Mouse (Mus musculus) midbrain, postnatal 0 days (tissue): Measurements from ENCODE around the gene Gtpbp1. TPM values are rescaled to one million over a fixed set of nuclear protein-coding genes. Genes with fewer than 3 reads are reported as not detected.

Source experiments
- ATAC-seq: fragments of 200-750 bp; cut with Nextera tagmentation; 2 replicates; pipeline ENCODE4 v1.8.0; 2017; ENCODE audit warnings: moderate number of reproducible peaks, mild to moderate bottlenecking, moderate TSS enrichment, moderate library complexity; ENCODE audit not compliant: low FRiP score
- DNase-seq: peaks from one replicate; pipeline ENCODE4 v3.0.0-alpha.2; 2015; ENCODE audit warnings: low spot score
- H3K27ac ChIP-seq: fragments of 300-500 bp; sonication (generic); 2 replicates; pipeline ENCODE4 v1.5.1; 2014; ENCODE audit warnings: low read depth, mild to moderate bottlenecking, low read length, mixed read lengths
- H3K27me3 ChIP-seq: fragments of 300-500 bp; sonication (generic); 2 replicates; pipeline ENCODE4 v1.6.1; 2014; ENCODE audit warnings: low read length, control low read depth, mixed read lengths; ENCODE audit not compliant: insufficient read depth
- H3K36me3 ChIP-seq: fragments of 300-500 bp; sonication (generic); 2 replicates; pipeline ENCODE4 v1.6.1; 2014; ENCODE audit warnings: low read length, control low read depth, mixed read lengths; ENCODE audit not compliant: insufficient read depth
- H3K4me1 ChIP-seq: fragments of 300-500 bp; sonication (generic); 2 replicates; pipeline ENCODE4 v1.6.1; 2014; ENCODE audit warnings: mild to moderate bottlenecking, control low read depth, antibody characterized with exemption, low read length, mixed read lengths; ENCODE audit not compliant: insufficient read depth
- H3K4me2 ChIP-seq: fragments of 300-500 bp; sonication (generic); 2 replicates; pipeline ENCODE4 v1.6.1; 2014; ENCODE audit warnings: low read depth, mild to moderate bottlenecking, low read length, mixed read lengths; ENCODE audit not compliant: poor library complexity, severe bottlenecking
- H3K4me3 ChIP-seq: fragments of 300-500 bp; sonication (generic); 2 replicates; pipeline ENCODE4 v1.5.1; 2014; ENCODE audit warnings: low read depth, mild to moderate bottlenecking, low read length, moderate library complexity
- H3K9ac ChIP-seq: fragments of 300-500 bp; sonication (generic); replicated peaks from 2 replicates; pipeline ENCODE4 v1.6.1; 2014; ENCODE audit warnings: mild to moderate bottlenecking, low read length, moderate library complexity, mixed read lengths; ENCODE audit not compliant: poor library complexity, severe bottlenecking
- H3K9me3 ChIP-seq: fragments of 300-500 bp; sonication (generic); 2 replicates; pipeline ENCODE4 v1.6.1; 2016; ENCODE audit warnings: low read length, control low read depth
- CTCF ChIP-seq: IDR thresholded peaks from 2 replicates; pipeline ENCODE4 v1.5.1; 2016; ENCODE audit warnings: antibody characterized with exemption, mild to moderate bottlenecking
- WGBS: fragments of 180-500 bp; shearing (Covaris S2); extraction: QIAGEN DNeasy Blood & Tissue Kit; methylation state at CpG from one replicate; pipeline ENCODE4 v1.1.7; 2014; 5-methylcytosine and 5-hydroxymethylcytosine counted together
- polyA plus RNA-seq: library from polyadenylated mRNA; unstranded; fragments of >200 nt; fragmentation: Nextera tagmentation; extraction: Ambion mirVana; gene quantifications from 2 replicates; pipeline ENCODE4 v1.2.1, GENCODE M21; 2015
- total RNA-seq: library from RNA; depleted of rRNA; stranded (reverse); fragments of >200 nt; gene quantifications from 2 replicates; pipeline ENCODE4 v1.2.3, GENCODE M21; 2014

Gene Gtpbp1
- total and polyA plus RNA-seq, 2 experiments from 2014 or later, result 40.0 to 99.3 TPM

- 88% methylated on average over 7 of the region's 7 CpGs for WGBS
- Histone ChIP-seq H3K27me3 (no peaks in the 10 kb centered on the region), H3K36me3 (no peaks in the 10 kb centered on the region), H3K9me3 (no peaks in the 10 kb centered on the region), H3K27ac (no peak overlapping the region), H3K4me3 (no peak overlapping the region), H3K9ac (no peak overlapping the region), H3K4me2 (no peak overlapping the region), H3K4me1 (no peaks in the 10 kb centered on the region)
- no peak for TF ChIP-seq CTCF
- no peak for DNase-seq
- ATAC-seq, result no peak
Measured at GRCm38 (mm10) chr15:79749162-79749561, 58.5 kb downstream of the Gtpbp1 start.

- no peaks in the 10 kb centered on the region for H3K27me3 ChIP-seq
- WGBS, result 91% methylated on average over 8 of the region's 8 CpGs
- H3K4me2 ChIP-seq, result no peak overlapping the region
- no peak for DNase-seq
- H3K36me3 ChIP-seq, result no peaks in the 10 kb centered on the region
- no peak for TF ChIP-seq CTCF
- no peaks in the 10 kb centered on the region for H3K4me1 ChIP-seq
- H3K9me3 ChIP-seq, result no peaks in the 10 kb centered on the region
- H3K27ac ChIP-seq, result no peak overlapping the region
- ATAC-seq, result no peak
- no peak overlapping the region for H3K9ac ChIP-seq
- no peak overlapping the region for H3K4me3 ChIP-seq
Measured at GRCm38 (mm10) chr15:79750266-79750665, 59.6 kb downstream of the Gtpbp1 start.

- Histone ChIP-seq H3K27ac (no peak overlapping the region), H3K9ac (no peak overlapping the region), H3K4me3 (no peak overlapping the region), H3K4me2 (no peak overlapping the region), H3K27me3 (no peaks in the 10 kb centered on the region), H3K9me3 (no peaks in the 10 kb centered on the region), H3K36me3 (no peaks in the 10 kb centered on the region), H3K4me1 (no peaks in the 10 kb centered on the region)
- DNase-seq (no peak), ATAC-seq (no peak)
- 87% methylated on average over 17 of the region's 17 CpGs for WGBS
- TF ChIP-seq CTCF, result no peak
Measured at GRCm38 (mm10) chr15:79751772-79752171, 61.1 kb downstream of the Gtpbp1 start.

- no peak overlapping the region for H3K27ac ChIP-seq
- peak; percentile 9; the same call in 1 of the 2 replicates for ATAC-seq
- H3K9ac ChIP-seq, result no peak overlapping the region
- H3K27me3 ChIP-seq, result no peaks in the 10 kb centered on the region
- H3K36me3 ChIP-seq, result no peaks in the 10 kb centered on the region
- H3K4me2 ChIP-seq, result no peak overlapping the region
- no peaks in the 10 kb centered on the region for H3K9me3 ChIP-seq
- 22% methylated on average over 11 of the region's 11 CpGs for WGBS
- H3K4me1 ChIP-seq, result no peaks in the 10 kb centered on the region
- TF ChIP-seq CTCF, result peak; percentile 100
- no peak overlapping the region for H3K4me3 ChIP-seq
- peak; percentile 74 for DNase-seq
Measured at GRCm38 (mm10) chr15:79752742-79753419, 62.2 kb downstream of the Gtpbp1 start.

- Histone ChIP-seq H3K4me3 (no peak overlapping the region), H3K4me1 (no peaks in the 10 kb centered on the region), H3K36me3 (no peaks in the 10 kb centered on the region), H3K27ac (no peak overlapping the region), H3K4me2 (no peak overlapping the region), H3K9ac (no peak overlapping the region), H3K27me3 (no peaks in the 10 kb centered on the region), H3K9me3 (no peaks in the 10 kb centered on the region)
- peak; percentile 17; the same call in 1 of the 2 replicates for ATAC-seq
- 93% methylated on average over 3 of the region's 3 CpGs for WGBS
- no peak for TF ChIP-seq CTCF
- no peak for DNase-seq
Measured at GRCm38 (mm10) chr15:79753420-79753752, 62.7 kb downstream of the Gtpbp1 start.

- Histone ChIP-seq H3K27me3 (no peaks in the 10 kb centered on the region), H3K4me3 (no peak overlapping the region), H3K4me2 (no peak overlapping the region), H3K9ac (no peak overlapping the region), H3K36me3 (no peaks in the 10 kb centered on the region), H3K27ac (no peak overlapping the region), H3K9me3 (no peaks in the 10 kb centered on the region), H3K4me1 (no peaks in the 10 kb centered on the region)
- WGBS, result 56% methylated on average over 4 of the region's 4 CpGs
- no peak for TF ChIP-seq CTCF
- DNase-seq (no peak), ATAC-seq (no peak)
Measured at GRCm38 (mm10) chr15:79753873-79754272, 63.2 kb downstream of the Gtpbp1 start.
